Mouse (Mus musculus) MEL (cell line): ENCODE results near the gene Acot11. TPM values are rescaled to one million over a fixed set of nuclear protein-coding genes. Genes with fewer than 3 reads are reported as not detected.

Experiments
- DNase-seq: peaks from one replicate; pipeline ENCODE4 v3.0.0; 2011; ENCODE audit warnings: low read depth, low spot score
- H3K27ac ChIP-seq: 2 replicates; pipeline ENCODE4 v1.5.1; 2012; ENCODE audit warnings: low read depth, mild to moderate bottlenecking, control low read depth, low read length, moderate library complexity; ENCODE audit not compliant: control insufficient read depth
- H3K27me3 ChIP-seq, 2 experiments: fragments of 150-350 bp in 1 of 2; sonication (generic) in 1 of 2; 2 replicates each; pipeline ENCODE4 v1.6.1; 2012; ENCODE audit warnings: low read length in 2 of 2, mild to moderate bottlenecking in 2 of 2, improper control_type of control experiment in 1 of 2, moderate library complexity in 1 of 2; ENCODE audit not compliant: insufficient read depth in 2 of 2, control insufficient read depth in 1 of 2
- H3K36me3 ChIP-seq, 2 experiments: 2 replicates each; pipeline ENCODE4 v1.6.1; 2012 to 2014; ENCODE audit warnings: low read length in 2 of 2, improper control_type of control experiment in 1 of 2, inconsistent platforms in 1 of 2, mild to moderate bottlenecking in 1 of 2; ENCODE audit not compliant: insufficient read depth in 2 of 2, control insufficient read depth in 1 of 2
- H3K4me1 ChIP-seq, 2 experiments: fragments of 150-350 bp in 1 of 2; sonication (generic) in 1 of 2; 2 replicates each; pipeline ENCODE4 v1.6.1; 2012; ENCODE audit warnings: low read length in 2 of 2, improper control_type of control experiment in 1 of 2, mild to moderate bottlenecking in 1 of 2; ENCODE audit not compliant: insufficient read depth in 2 of 2, control insufficient read depth in 1 of 2
- H3K4me3 ChIP-seq, 2 experiments: fragments of 150-350 bp in 1 of 2; sonication (generic) in 1 of 2; 2 replicates each; pipeline ENCODE4 v1.5.1; 2012; ENCODE audit warnings: low read depth in 2 of 2, low read length in 2 of 2, mild to moderate bottlenecking in 2 of 2, moderate library complexity in 2 of 2, control low read depth in 1 of 2, improper control_type of control experiment in 1 of 2; ENCODE audit not compliant: control insufficient read depth in 1 of 2, insufficient read depth in 1 of 2
- H3K79me2 ChIP-seq: 2 replicates; pipeline ENCODE4 v1.6.1; 2012; ENCODE audit warnings: mild to moderate bottlenecking, low read length, moderate library complexity; ENCODE audit not compliant: control insufficient read depth, poor library complexity, insufficient read depth
- H3K9ac ChIP-seq: 2 replicates; pipeline ENCODE4 v1.6.1; 2012; ENCODE audit warnings: low read depth, mild to moderate bottlenecking, control low read depth, low read length, moderate library complexity; ENCODE audit not compliant: control insufficient read depth, poor library complexity, severe bottlenecking
- H3K9me3 ChIP-seq: fragments of 150-350 bp; sonication (generic); replicated peaks from 2 replicates; pipeline ENCODE4 v1.6.1; 2012; ENCODE audit warnings: mild to moderate bottlenecking, low read length, improper control_type of control experiment, moderate library complexity; ENCODE audit not compliant: insufficient read depth
- CHD2 ChIP-seq: IDR thresholded peaks from 2 replicates; pipeline ENCODE4 v1.6.1; 2011; ENCODE audit warnings: low read length, improper control_type of control experiment
- E2F4 ChIP-seq: IDR thresholded peaks from 2 replicates; pipeline ENCODE4 v1.6.1; 2011; ENCODE audit warnings: low read depth, low read length, improper control_type of control experiment, borderline replicate concordance
- ELF1 ChIP-seq: IDR thresholded peaks from 2 replicates; pipeline ENCODE4 v1.6.1; 2014; ENCODE audit warnings: low read depth, mild to moderate bottlenecking, inconsistent platforms, low read length, improper control_type of control experiment, moderate library complexity
- KAT2A ChIP-seq: conservative IDR thresholded peaks from 2 replicates; pipeline ENCODE4 v1.6.1; 2012; ENCODE audit warnings: low read depth, low read length, improper control_type of control experiment, inconsistent platforms
- MAFK ChIP-seq: IDR thresholded peaks from 2 replicates; pipeline ENCODE4 v1.6.1; 2011; ENCODE audit warnings: low read depth, mild to moderate bottlenecking, low read length, improper control_type of control experiment, borderline replicate concordance
- MYB ChIP-seq: IDR thresholded peaks from 2 replicates; pipeline ENCODE4 v1.6.1; 2011; ENCODE audit warnings: mild to moderate bottlenecking, low read depth, low read length, improper control_type of control experiment
- MYC ChIP-seq: IDR thresholded peaks from 2 replicates; pipeline ENCODE4 v1.6.1; 2011; ENCODE audit warnings: low read depth, mild to moderate bottlenecking, low read length, improper control_type of control experiment, moderate library complexity
- NRF1 ChIP-seq: IDR thresholded peaks from 2 replicates; pipeline ENCODE4 v1.6.1; 2014; ENCODE audit warnings: low read depth, mild to moderate bottlenecking, inconsistent platforms, low read length, improper control_type of control experiment, moderate library complexity; ENCODE audit not compliant: poor library complexity, insufficient read depth, severe bottlenecking
- POLR2AphosphoS2 ChIP-seq: IDR thresholded peaks from 2 replicates; pipeline ENCODE4 v1.6.1; 2011; ENCODE audit warnings: low read length, improper control_type of control experiment
- POLR2AphosphoS5 ChIP-seq: IDR thresholded peaks from 2 replicates; pipeline ENCODE4 v1.6.1; 2012; ENCODE audit warnings: low read depth, borderline replicate concordance, mild to moderate bottlenecking, inconsistent platforms, low read length, moderate library complexity, mixed read lengths
- RCOR1 ChIP-seq: IDR thresholded peaks from 2 replicates; pipeline ENCODE4 v1.6.1; 2012; ENCODE audit warnings: low read depth, mild to moderate bottlenecking, inconsistent platforms, low read length, improper control_type of control experiment
- SIN3A ChIP-seq: IDR thresholded peaks from 2 replicates; pipeline ENCODE4 v1.6.1; 2012; ENCODE audit warnings: low read length, improper control_type of control experiment, inconsistent platforms
- SMC3 ChIP-seq: IDR thresholded peaks from 2 replicates; pipeline ENCODE4 v1.6.1; 2011; ENCODE audit warnings: low read depth, low read length, improper control_type of control experiment
- TAL1 ChIP-seq: IDR thresholded peaks from 2 replicates; pipeline ENCODE4 v1.6.1; 2012; ENCODE audit warnings: mild to moderate bottlenecking, inconsistent platforms, low read length, moderate library complexity, mixed read lengths
- TBP ChIP-seq: IDR thresholded peaks from 2 replicates; pipeline ENCODE4 v1.8.0; 2011; ENCODE audit warnings: low read depth, low read length, improper control_type of control experiment
- UBTF ChIP-seq: IDR thresholded peaks from 2 replicates; pipeline ENCODE4 v1.6.1; 2012; ENCODE audit warnings: low read depth, mild to moderate bottlenecking, inconsistent platforms, low read length, improper control_type of control experiment, moderate library complexity, borderline replicate concordance; ENCODE audit not compliant: insufficient read depth
- USF2 ChIP-seq, 2 experiments: IDR thresholded peaks; 2 replicates each; pipeline ENCODE4 v1.6.1; 2011 to 2012; ENCODE audit warnings: improper control_type of control experiment in 2 of 2, low read length in 2 of 2, borderline replicate concordance in 1 of 2, inconsistent platforms in 1 of 2, low read depth in 1 of 2, mild to moderate bottlenecking in 1 of 2; ENCODE audit not compliant: insufficient read depth in 1 of 2
- ZKSCAN1 ChIP-seq: IDR thresholded peaks from 2 replicates; pipeline ENCODE4 v1.6.1; 2012; ENCODE audit warnings: low read depth, mild to moderate bottlenecking, inconsistent platforms, low read length, improper control_type of control experiment, moderate library complexity
- ZMIZ1 ChIP-seq: IDR thresholded peaks from 2 replicates; pipeline ENCODE4 v1.6.1; 2012; ENCODE audit warnings: low read depth, mild to moderate bottlenecking, inconsistent platforms, low read length, improper control_type of control experiment, moderate library complexity
- polyA plus RNA-seq, 2 experiments: library from polyadenylated mRNA; stranded (reverse) in 1 of 2; unstranded in 1 of 2; fragments of >175 nt in 1 of 2; fragments of >200 nt in 1 of 2; gene quantifications; 2 replicates each; pipeline versions ENCODE4 v1.2.1 to v1.2.4; 2012; ENCODE audit warnings: low replicate concordance in 2 of 2, low read depth in 1 of 2; ENCODE audit not compliant: insufficient read length in 2 of 2, insufficient read depth in 1 of 2, missing spikeins in 1 of 2
- total RNA-seq: library from RNA; depleted of rRNA; stranded (reverse); fragments of 300-350 nt; gene quantifications from 2 replicates; pipeline ENCODE4 v1.2.3, GENCODE M21; 2012; rRNA removed

Acot11 gene
- total and polyA plus RNA-seq, 3 experiments: 1.5 to 2.5 TPM; not detected in 1

DNA sequence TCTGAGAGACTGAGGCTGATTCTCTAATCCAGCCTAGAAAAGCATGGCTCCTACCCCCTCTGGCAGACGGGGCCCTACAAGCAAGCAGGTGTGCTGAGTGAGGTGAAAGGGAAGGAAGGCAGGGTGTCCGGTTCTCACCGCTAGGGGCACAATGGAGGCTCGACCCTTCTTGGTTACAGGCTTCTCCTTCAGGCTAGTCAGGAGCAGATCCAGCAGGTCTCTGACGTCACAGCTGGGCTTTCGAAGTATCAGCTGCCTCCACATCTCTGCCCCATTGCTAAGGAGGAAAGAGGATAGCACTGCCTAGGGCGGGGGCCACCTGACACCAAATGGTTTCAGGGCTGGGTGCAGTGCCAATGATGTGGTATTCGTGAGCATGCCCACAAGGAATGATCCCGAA lies 104.8 kb downstream of the Acot11 start:
- TF ChIP-seq USF2 (IDR thresholded peaks at IDR 0.05; ENCODE audit: borderline replicate concordance in 1 of 2, insufficient read depth in 1 of 2, low read depth in 1 of 2, low read length in 2 of 2): no peak
- no peak for TF ChIP-seq SIN3A
- TF ChIP-seq SMC3: no peak
- TF ChIP-seq MYB: no peak
- no peak for TF ChIP-seq TAL1
- no peak for TF ChIP-seq KAT2A
- TF ChIP-seq NRF1: no peak
- no peak for TF ChIP-seq E2F4
- no peak for TF ChIP-seq TBP
- TF ChIP-seq MAFK: no peak
- TF ChIP-seq ELF1: no peak
- TF ChIP-seq CHD2: no peak
- no peak for TF ChIP-seq RCOR1
- no peak for TF ChIP-seq POLR2AphosphoS2
- no peak for TF ChIP-seq ZKSCAN1
- no peak for TF ChIP-seq UBTF
- TF ChIP-seq MYC: no peak
- no peak for TF ChIP-seq POLR2AphosphoS5
- TF ChIP-seq ZMIZ1: no peak
- Histone ChIP-seq H3K36me3 (no peaks in the 10 kb centered on the region), H3K79me2 (no peaks in the 10 kb centered on the region), H3K9me3 (no peaks in the 10 kb centered on the region), H3K27ac (no peak overlapping the region), H3K4me1 (no peaks in the 10 kb centered on the region), H3K4me3 (no peak overlapping the region), H3K27me3 (peaks cover 0 to 22% of the 10 kb centered on the region in 2 experiments; a peak in 3 of 4 replicates), H3K9ac (no peak overlapping the region)
- DNase-seq: no peak

Other genes with a start within 250 kb of the Acot11 start
- gene Dhcr24, start 244.0 kb downstream of the Acot11 start, total RNA-seq: 37.6 and 39.2 TPM in 2 replicates
- gene Dhcr24, start 244.0 kb downstream of the Acot11 start, polyA plus RNA-seq: 10 to 100 TPM in 1 of 2 experiments, not detected in 1; 63.0 TPM
- 6.1 and 6.7 TPM in 2 replicates for gene Lexm, start 187.8 kb downstream of the Acot11 start, total RNA-seq
- 10 to 100 TPM in 1 of 2 experiments, not detected in 1; 17.5 TPM for gene Lexm, start 187.8 kb downstream of the Acot11 start, polyA plus RNA-seq
- gene Ttc22, start 182.6 kb downstream of the Acot11 start, total RNA-seq: 0.04 TPM in 1 of 2 replicates, not detected in the other
- gene Ttc22, start 182.6 kb downstream of the Acot11 start, polyA plus RNA-seq: not detected
- gene Pars2, start 153.9 kb downstream of the Acot11 start, total RNA-seq: 10.9 and 11.2 TPM in 2 replicates
- gene Pars2, start 153.9 kb downstream of the Acot11 start, polyA plus RNA-seq: 10 to 100 TPM in 1 of 2 experiments, not detected in 1; 11.3 TPM
- gene Ttc4, start 126.1 kb downstream of the Acot11 start, total RNA-seq: 49.4 and 54.8 TPM in 2 replicates
- 10 to 100 TPM in 1 of 2 experiments, not detected in 1; 54.8 TPM for gene Ttc4, start 126.1 kb downstream of the Acot11 start, polyA plus RNA-seq
- gene Mroh7, start 74.1 kb downstream of the Acot11 start, total RNA-seq: not detected in 2 replicates
- gene Mroh7, start 74.1 kb downstream of the Acot11 start, polyA plus RNA-seq: under 1 TPM in 1 of 2 experiments, not detected in 1; 0.03 TPM
- gene Fam151a, start 71.1 kb downstream of the Acot11 start, total RNA-seq: 0.08 and 0.10 TPM in 2 replicates
- not detected for gene Fam151a, start 71.1 kb downstream of the Acot11 start, polyA plus RNA-seq
- 28.3 and 30.5 TPM in 2 replicates for gene Ssbp3, start 105.7 kb upstream of the Acot11 start, total RNA-seq
- 100 to 1,000 TPM; 116 to 242 TPM for gene Ssbp3, start 105.7 kb upstream of the Acot11 start, polyA plus RNA-seq